Mouse (Mus musculus) ovary, postnatal 14 days (tissue): Measurements from ENCODE around the gene Smim12.

Experiments used
- DNase-seq: peaks from one replicate; pipeline ENCODE4 v3.0.0; 2022; ENCODE audit warnings: low spot score

Smim12 gene

DNA sequence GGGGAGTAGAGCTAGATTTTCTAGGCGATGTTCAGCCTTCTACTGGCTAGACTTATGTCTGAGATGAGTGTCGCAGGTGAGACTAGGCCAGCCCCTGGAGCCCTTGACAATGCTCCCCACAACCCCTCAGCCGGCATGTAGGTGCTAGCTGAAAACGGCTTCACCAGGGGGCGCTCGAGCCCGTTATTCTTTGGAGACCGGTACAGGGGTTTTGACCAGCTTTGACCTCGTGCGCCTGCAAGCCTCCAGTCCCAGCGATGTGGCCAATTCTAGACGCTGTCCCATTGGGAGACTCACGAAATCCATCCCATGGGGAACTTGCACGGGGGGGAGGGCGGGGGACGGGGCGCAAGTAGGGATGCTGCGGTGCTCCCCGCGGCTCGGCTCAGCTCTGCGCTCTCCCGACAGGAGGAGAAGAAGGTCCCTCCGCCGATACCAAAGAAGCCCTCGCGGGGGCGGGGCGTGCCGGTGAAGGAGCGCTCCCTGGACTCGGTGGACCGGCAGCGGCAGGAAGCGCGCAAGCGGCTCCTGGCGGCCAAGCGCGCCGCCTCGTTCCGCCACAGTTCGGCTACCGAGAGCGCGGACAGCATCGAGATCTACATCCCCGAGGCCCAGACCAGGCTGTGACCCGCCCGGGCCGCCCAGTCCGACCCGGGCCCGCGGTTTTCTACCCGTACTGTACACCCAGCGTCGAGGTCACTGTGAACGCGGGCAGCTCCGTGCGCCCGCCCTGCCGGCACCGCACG is 7.7 kb upstream of the Smim12 start:
- DNase-seq: peak; percentile 74

GRCm38 (mm10) chr4:127236631-127237030 is 7.0 kb upstream of the Smim12 start:
- DNase-seq: no peak

- no peak for DNase-seq
Observed at GRCm38 (mm10) chr4:127237271-127237670, 6.3 kb upstream of the Smim12 start.

DNA sequence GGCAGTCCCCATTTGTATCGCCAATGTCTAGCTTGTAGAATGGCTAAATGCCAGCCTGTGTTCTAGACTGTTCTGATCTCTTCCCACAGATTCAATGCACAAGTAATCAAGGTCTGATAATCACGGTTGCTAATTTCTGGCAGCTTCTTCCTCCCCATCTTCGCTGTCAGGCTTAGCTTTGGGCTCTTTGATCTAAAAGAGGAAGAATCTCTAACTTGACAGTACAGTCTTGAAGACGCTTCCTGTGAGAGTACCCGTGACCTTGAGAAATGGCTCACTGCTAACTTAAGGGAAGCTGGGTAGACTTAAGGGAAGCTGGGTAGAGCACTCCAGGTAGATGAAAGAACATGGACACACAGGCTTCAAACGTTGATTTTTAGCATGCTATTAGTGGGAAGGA is 888 bp upstream of the Smim12 start:
- DNase-seq: no peak

DNA sequence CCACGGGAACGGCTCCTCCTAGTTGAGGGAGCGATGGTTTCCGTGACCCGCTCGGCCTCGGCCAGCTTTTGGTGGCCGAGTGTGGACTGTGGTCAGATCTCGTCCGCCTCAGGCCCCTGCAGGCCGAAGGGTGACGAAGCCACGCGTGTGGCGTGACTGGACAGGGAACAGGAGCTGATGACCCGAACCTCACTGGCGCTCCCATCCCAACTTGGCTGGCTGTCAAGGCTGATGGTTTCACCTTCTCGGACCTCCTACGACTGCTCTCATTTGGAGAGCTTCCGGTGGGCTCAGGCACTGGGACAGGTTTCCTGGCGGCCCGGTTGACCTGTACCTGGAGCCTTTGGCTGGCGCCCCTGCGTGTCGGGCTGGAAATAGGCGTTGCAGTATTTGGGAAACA is 369 bp downstream of the Smim12 start:
- DNase-seq: no peak

DNA sequence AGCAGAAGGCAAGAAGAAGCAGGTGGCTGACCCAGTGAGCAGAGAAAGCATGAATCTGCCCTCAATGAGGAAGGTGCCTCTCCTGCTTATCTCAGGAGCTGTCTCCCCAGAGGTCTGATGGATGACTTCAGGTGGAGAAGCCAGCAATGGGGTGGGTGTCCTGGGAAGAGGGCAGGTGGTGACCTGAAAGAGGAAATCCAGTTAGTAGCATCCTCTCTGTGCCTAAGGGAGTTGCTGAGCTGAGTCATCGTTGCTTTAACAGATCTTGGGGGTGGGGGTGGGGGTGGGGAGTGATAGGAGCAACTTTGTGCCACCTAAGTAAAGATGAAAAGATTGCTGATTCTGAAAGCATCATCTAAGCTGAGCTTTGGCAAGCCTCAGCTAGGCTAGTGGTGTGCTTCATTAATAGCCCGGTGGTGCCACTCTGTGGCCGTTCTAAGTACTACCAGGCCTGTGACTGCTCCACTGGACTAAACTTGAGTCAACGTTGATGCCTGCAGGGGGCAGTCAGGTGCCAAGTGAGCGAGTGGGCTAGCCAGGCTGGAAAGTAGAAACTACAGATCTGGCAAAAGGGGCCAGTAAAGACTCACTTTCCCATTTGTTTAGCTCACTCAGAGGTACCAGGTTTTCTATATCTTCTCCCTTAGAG is 6.2 kb downstream of the Smim12 start:
- DNase-seq: peak; percentile 88

DNA sequence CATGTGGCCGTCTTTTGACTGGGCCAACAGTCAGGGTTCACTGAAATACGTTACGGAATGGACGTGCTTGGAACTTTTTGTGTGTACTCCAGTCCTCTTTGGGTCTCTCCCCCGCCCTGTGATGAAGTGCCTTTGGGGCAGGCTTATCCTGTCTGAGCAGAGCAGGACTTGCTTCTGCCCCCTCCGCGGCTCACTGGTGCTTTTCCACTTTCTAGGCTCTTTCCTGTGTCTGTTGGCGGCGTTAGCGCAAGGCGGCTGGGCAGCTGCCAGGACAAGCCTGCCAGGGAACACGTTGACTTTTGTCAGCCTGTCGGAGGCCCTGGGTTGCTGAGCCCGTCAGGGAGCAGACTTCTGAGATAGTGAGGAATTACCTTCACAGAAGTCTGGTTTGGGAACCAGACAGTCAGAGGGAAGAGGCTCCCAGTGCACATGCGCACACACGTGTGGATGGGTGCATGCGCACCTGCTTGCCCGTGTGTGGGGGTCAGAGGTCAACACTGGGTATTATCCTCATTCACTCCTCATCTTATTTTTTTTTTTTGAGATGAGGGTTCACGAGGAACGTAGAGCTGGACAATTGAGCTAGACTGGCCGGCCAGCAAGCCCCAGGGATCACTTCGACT is 8.5 kb downstream of the Smim12 start:
- peak; percentile 34 for DNase-seq

DNA sequence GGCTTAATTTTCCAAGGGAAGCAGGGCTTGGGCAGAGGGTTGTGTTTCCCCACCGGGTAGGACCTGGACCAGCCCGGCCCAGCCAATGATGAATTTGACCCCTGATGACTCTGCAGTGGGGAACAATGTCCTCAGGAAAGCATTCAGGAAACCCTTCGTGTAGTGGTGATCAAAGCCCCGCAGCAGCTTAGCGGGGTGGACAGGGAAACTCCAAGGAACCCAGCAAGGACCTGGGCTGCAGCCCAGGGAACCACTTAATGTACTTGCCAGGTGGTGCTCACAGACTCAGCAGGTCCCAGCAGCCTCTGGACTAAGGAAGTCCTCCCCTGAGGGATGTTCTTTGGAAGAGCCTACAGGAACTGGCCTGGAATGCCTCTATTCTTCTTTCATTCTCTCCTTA is 13.2 kb downstream of the Smim12 start:
- DNase-seq: no peak

DNA sequence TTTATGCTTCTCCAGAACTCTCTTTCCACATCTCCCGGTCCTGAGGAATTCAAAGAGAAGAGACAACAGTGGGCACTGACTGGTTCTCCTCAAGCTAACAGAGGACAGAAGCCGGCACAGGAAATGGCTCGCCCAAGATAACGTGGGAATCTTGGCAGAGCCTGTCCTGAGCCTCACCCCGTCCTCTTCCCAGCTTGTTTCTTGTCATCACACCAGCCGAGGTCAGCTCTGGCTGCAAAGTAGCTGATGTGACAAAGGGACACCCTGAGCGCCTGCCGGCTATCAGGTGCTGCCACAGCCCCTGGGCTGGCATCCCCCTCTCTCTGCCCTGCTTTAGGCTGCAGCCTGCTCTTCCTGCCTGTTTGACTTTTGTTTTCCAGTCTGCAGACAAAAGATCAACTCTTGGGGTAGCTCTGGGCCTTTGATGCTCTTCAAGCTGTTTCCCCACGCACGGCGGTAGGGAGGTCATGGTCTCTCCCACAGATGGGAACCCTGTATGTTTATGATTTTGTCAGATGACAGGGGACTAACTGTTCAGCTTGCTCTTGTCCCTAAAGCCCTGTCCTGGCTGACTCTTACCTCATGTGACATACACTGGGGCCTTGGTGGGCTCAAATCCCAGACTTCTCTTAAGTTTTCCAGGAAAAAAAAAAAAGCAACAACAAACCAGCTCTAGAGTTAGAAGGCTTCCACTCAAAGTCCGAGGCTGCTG is 14.8 kb downstream of the Smim12 start:
- no peak for DNase-seq

DNA sequence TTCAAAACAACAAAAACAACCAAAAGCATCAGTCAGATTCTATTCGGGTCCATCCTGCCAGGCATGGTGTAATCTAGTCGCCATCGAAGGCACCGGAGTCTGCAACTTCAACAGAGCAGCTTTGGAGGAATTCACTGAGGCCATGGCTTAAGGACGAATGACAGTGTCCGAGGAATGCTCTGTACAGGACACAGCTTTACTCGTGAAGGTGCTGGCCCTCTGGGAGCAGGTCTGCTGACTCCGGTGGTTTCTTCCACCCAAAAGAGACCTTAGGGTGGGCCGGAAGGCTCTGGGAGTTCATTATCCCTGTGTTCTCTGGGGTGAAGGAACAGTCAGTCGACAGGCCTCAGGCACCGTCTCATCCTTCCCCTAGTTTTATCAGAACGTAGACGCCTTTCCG is 18.0 kb downstream of the Smim12 start:
- no peak for DNase-seq

DNA sequence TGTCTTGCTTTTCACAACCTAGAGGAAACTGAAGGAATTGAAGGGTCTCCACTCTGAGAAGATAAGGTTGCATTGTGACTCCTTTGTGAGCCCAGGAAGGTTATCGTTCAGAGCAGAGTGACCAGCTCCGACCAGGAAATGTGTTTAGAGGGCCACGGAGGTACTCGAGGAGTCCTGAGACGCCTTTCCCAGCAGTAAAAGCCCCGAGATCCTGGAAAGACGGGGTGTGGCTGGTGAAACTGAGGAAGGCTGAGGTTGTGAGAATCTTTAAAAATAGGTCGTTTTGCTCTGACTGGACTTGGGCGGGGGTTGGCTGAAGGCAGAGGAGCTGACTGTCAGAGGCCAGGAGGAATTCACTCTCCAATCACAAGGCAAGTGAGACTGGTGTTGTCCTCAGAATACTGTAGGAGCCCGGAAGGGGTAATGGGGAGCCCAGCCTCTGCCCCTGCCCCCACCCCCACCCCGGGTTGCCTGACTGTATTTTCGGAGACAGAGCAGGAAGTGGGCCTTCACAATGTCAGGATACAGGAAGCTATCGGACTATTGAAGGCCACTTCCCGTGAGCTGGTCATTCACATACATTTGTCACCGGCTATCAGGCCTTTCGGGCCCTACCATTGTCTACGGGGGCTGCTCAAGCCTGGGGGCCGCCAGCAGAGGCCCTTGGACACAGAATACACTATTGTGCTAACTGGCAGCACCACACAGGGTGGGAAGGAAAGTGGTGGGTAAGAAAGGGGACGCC is 20.0 kb downstream of the Smim12 start:
- DNase-seq: no peak

GRCm38 (mm10) chr4:127264183-127264554 is 20.6 kb downstream of the Smim12 start:
- DNase-seq: no peak

GRCm38 (mm10) chr4:127278451-127279001 is 34.9 kb downstream of the Smim12 start:
- no peak for DNase-seq

- DNase-seq: no peak
Observed at GRCm38 (mm10) chr4:127279241-127279640, 35.7 kb downstream of the Smim12 start.

DNA sequence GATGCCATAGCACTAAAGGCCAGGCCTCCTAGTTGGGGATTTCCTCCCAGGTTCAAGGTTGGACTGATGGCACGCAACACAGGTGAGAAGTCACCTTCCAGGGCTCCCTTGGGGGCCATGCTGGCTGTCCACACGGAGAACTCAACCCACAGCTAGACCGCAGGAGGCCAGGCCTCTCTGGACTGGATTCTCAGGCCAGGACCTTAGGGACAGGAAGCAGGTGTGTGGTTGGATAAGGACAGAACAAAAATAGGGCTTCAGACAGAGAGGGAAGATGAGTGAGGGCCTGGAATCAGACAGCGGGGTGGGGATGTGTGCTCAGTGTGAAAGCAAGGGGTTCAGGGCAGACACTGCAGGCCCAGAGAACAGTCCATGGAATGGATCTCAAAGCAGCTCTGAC is 43.3 kb downstream of the Smim12 start:
- DNase-seq: no peak

DNA sequence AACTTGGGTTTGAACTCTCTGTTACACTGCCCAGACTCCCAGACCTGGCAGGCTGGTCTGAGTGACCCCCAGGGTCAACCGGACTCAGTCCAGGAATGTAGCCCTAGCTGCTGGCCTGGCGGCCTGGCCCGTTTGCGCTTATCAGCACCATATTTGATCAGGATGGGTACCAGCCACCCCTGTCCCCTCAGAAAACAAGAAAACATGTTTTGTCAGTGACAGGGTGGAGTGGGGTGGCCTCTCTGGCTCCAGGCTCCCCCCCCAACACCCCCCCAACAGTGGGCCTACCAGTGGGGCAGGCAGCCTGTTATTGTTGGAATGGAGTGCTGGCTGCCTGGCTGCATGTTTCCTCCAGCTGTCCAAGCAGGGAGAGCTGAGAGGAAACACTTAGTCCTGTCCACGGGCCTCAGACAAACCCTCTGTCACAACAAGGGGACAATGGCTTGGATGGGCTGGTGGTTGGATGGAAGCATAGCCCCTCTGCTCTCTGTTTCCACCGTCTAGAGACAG is 45.5 kb downstream of the Smim12 start:
- no peak for DNase-seq

DNA sequence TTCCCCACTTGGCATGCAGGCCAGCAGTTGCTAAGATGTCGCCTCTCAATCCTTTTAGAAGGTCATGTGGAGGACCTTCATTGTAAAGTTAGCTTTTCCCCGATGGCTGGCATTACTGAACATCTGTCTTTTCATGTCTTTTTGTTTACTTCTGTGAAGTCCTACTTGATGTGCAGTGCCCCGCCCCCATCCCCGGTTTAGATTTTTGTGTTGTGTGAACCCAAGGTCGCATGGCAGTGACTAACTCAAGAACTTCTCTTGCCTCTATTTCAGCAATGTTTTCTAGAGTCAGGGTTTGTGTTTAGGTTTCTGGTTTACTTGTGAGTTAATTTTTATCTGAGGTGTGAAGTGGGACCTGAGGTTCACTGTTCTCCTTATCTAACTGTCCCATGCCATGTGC is 49.0 kb downstream of the Smim12 start:
- DNase-seq: no peak
